Mouse (Mus musculus) adrenal gland, postnatal 36 days (tissue): ENCODE data around the gene Usp6nl. TPM values are rescaled to one million over a fixed set of nuclear protein-coding genes. Genes with fewer than 3 reads are reported as not detected.

Experiments
- DNase-seq, 2 experiments: peaks; one replicate each; pipeline ENCODE4 v3.0.0; 2021; ENCODE audit warnings: mixed read lengths in 1 of 2
- long read RNA-seq, 2 experiments: library from polyadenylated mRNA; stranded (forward); transcript quantifications; one replicate each; pipeline ENCODE4 v2.0.0; 2021; ENCODE audit warnings: borderline sequencing depth in 2 of 2
- total RNA-seq, 2 experiments: library from RNA; stranded (reverse); gene quantifications; 2 replicates each; pipeline ENCODE4 v1.2.3; 2021

Usp6nl gene
- total RNA-seq: 10 to 100 TPM; 31.6 to 33.6 TPM
- long read RNA-seq, experiment 1, full-length matches to known transcripts: 1 of 11 reads
- long read RNA-seq, experiment 1, partial matches to known transcripts: 9 of 11 reads
- long read RNA-seq, experiment 1, other reads (novel, unspliced or antisense): 1 of 11 reads
- long read RNA-seq, experiment 2, full-length matches to known transcripts: 1 of 6 reads
- long read RNA-seq, experiment 2, partial matches to known transcripts: 0 of 6 reads
- long read RNA-seq, experiment 2, other reads (novel, unspliced or antisense): 5 of 6 reads

DNA sequence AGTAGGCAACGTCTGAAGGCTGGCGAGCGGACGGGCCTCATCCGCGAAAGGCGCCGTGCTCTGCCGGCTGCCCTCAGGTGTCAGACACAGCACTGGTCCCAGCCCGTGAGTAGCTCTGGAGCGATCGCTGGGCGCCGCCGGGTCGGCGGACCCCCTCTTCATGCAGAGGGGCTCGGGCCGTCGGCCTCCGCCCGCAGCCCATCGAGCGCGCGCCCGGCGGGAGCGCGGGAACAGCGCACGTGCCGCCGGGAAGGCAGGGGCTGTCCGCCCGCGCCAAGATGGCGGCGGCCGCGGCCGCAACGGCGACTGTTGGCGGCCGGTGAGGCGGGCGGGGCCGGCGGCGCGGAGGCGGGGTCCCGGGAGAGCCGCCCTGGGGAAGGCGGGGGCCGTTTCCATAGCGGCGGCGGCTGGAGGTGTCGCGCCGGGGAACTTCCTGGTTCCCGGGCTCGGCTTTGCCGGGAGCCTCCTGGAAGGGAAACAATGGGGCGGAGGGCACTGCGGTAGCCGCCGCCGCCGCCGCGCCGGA, at the start of gene Usp6nl:
Gene Usp6nl, plus strand, starts transcription at position 292 of the 526 bp plus-strand sequence.
- peak; percentile 96 to 98 for DNase-seq

DNA sequence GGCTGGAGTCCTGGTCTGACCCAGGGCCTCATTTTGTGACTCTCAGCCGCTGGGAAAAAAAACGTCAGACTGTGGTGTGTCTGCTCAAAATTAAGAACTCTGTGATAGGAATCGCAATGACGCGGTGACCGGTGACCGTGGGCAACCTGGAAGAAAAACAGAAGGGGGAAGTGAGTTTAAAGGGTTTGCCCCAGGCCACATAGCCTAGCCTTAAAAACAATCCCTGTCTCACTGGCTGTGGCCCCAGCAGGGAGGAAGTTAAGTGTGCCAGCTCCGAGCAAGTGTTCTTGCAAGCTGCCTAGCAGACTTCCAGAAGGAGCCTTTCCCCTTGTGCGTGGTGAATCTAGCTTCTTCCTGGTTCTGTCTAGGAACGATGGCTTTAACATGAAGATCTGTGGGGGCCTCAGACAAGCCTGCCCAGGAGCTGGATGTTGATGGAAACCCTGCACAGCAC, 49.0 kb upstream of the Usp6nl start:
- DNase-seq: no peak

DNA sequence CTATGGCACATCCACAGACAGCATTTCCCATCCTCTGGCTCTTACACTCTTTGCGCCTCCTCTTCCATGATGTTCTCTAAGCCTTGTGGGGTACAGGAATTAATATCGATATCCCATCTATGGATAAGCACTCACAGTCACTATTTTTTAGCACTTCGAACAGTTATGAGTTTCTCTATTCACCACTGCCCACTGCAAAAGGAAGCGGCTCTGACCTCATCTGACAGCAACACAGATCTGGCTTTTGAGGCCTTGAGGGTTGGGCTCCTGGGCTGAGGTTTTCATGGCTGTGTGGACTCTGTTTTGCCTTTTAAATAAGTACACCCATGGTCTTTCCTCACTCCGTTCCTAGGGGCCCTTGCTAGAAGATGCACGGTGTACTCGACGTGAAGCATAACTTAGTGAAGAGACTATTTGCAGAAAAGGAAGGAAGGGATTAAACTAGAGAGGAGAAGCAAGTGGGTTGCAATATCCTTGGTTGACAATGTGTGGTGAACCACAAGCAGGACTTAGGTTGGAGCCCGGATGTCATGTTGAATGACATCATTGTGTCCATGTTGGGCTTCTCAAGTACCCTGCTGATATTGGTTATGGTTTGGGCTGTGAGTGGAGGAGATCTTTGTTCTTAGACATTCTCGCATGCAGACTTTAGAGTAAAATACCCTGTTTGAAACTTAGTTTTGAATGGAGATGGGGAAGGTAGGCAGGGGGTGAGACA, 43.5 kb upstream of the Usp6nl start:
- DNase-seq: no peak

- no peak for DNase-seq
Observed at GRCm38 (mm10) chr2:6279614-6280301, 42.7 kb upstream of the Usp6nl start.

DNA sequence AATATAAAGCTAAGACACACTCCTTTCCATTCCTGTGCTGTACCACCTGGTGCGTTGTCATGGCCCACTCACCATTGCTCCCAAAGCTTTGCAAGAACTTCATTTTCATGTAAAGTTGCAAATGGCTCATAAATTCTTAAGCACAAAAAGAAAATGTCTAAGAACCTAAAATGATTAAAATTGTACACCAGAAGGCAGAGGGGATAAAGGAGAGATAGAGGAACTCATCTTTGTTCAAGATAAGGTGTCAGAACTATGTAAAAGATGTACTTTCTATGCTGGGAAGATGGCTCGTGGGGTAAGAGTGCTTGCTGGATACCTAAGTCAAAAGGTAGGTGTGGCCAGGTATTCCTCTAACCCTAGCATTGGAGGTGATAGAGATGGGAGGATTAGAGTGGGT, 38.9 kb upstream of the Usp6nl start:
- no peak for DNase-seq

GRCm38 (mm10) chr2:6284784-6285183, 37.7 kb upstream of the Usp6nl start:
- DNase-seq: no peak

GRCm38 (mm10) chr2:6285794-6286193, 36.7 kb upstream of the Usp6nl start:
- DNase-seq: no peak

DNA sequence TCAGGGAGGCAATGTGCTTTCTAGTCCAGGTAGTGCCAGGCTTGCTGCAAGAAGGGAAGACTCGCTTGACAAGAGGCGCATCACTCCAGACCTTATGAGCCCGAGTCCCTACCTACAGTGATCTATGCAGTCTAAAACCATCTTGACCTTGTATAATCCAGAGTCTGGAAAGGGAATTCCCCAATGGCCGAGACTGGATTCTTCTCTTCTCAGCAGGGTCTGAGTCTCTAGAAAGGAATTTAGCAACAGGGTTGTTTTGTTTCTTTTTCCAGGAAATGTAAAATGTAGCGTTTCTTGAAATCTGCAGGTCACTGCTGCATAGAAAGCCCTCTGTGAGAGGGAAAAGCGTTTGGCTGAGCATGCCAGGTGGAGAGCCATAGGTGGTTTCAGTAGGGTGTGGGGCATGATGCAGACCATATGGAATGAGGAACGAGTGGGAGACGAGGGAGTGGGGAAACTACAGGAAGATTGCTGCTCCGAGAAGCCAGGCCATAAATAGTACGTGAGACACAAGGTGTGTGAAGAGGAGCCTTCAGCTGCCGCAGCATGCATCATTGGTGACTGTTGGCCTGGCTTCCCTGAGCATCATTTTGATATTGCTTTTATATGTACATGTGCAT, 28.5 kb upstream of the Usp6nl start:
- no peak for DNase-seq

- DNase-seq: no peak
Observed at GRCm38 (mm10) chr2:6294993-6295628, 27.4 kb upstream of the Usp6nl start.

DNA sequence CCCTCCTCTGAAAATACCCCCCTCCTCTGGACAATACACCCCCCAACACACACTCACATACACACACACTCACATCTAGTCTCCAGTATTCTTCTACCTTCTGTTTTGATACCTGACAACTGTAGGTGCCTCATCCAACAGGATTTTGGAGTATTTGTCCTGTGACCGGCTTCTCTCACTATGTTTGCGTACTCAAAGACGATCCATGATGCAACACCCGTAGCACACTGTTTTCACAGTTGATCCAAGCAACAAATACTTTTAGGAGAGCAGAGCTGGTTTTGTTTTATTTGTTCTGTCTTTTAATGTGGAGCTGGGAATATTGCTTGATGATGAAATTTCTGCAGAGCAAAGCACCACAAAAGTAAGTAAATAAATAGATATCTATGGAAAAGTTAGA, 17.7 kb upstream of the Usp6nl start:
- no peak for DNase-seq

DNA sequence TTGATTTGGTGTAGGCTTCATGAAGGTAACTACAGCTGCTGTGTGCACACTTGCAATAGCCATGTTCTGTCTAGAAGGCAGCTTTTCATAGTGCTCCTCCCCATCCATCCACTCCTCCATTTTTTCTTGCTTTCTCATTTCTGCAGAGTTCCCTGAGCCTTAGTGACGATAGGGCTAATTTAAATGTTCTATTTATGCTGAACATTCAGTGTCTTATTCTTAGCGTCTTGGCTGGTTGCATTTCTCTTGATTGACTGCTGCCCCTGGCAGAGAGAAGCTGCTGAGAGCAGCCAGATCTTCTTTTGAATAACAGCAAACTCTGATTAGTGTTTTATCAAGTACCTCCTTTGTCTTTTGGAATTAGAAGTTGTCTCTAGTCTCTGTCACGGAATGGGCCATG, 15.6 kb upstream of the Usp6nl start:
- DNase-seq: no peak

- DNase-seq: no peak
Observed at GRCm38 (mm10) chr2:6309373-6309821, 13.1 kb upstream of the Usp6nl start.

- no peak for DNase-seq
Observed at GRCm38 (mm10) chr2:6312764-6313163, 9.7 kb upstream of the Usp6nl start.

DNA sequence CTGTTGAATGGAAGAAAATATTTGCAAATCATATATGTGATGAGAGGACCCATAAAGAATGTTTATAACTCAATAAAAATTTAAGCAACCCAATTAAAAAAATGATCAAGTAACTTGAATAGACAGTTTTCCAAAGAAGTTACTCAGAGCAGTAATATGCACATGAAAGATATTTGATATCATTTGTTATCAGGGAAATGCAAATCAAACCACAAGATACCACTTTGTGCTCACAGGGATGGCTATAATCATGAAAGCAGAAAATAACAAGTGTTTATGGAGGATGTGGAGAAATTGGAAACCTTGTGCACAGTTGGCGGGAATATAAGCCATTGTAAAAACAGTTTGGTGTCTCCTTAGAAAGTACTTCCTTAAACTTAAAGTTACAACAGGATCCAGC, 8.7 kb upstream of the Usp6nl start:
- no peak for DNase-seq

- DNase-seq: no peak
Observed at GRCm38 (mm10) chr2:6320153-6320552, 2.3 kb upstream of the Usp6nl start.

GRCm38 (mm10) chr2:6321769-6322375, 595 bp upstream of the Usp6nl start:
- DNase-seq: peak in 1 of 2 experiments; percentile 11

- peak; percentile 70 to 79 for DNase-seq
Observed at GRCm38 (mm10) chr2:6322938-6323521, 563 bp downstream of the Usp6nl start.

DNA sequence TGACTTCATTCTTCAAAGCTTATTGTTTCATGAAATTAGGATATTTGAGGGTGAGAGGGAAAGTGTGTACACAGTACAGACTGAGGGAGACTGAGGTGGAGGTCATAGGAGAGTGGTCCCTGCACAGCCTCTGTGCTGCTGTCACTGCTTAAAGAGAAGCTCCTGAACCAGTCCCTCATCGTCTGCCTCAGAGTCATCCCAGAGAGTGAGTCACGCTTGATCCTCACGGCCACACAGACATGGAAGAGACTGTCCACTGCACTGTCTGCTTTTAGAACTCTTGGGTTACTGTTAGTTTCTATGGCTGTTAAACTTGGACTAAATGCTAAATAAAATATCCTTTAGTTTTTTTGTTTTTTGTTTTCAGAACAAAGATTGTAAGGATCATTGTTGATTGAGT, 3.2 kb downstream of the Usp6nl start:
- peak; percentile 61 to 67 for DNase-seq

DNA sequence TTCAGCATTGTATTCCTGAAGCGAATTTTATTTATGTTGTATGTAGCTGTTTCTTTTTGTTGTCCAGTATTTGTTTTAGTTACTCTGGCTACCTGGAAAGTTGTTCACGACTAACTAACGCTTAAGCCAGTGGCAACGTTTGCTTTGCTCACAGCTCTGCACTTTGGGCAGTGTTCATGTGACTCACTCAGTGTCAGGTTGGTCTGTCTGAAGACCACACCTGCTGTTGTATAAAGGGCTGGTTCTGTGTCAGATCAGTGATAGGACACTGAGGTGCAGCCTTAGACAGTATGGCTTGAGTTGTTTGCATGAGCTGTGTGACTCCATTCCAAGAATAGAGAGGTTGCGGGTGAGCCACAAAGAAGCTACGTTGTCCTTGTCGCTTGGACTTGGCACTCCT, 6.5 kb downstream of the Usp6nl start:
- no peak for DNase-seq

- no peak for DNase-seq
Observed at GRCm38 (mm10) chr2:6330756-6331155, 8.3 kb downstream of the Usp6nl start.
